Mouse (Mus musculus) erythroblast, embryonic 14.5 days (primary cell): ENCODE results near the gene Hemgn. TPM values are rescaled to one million over a fixed set of nuclear protein-coding genes. Genes with fewer than 3 reads are reported as not detected.

Experiments
- H3K27me3 ChIP-seq: 2 replicates; pipeline ENCODE4 v1.6.1; 2012; ENCODE audit warnings: inconsistent platforms; ENCODE audit not compliant: control insufficient read depth
- H3K36me3 ChIP-seq: 2 replicates; pipeline ENCODE4 v1.6.1; 2012; ENCODE audit warnings: mild to moderate bottlenecking, inconsistent platforms; ENCODE audit not compliant: control insufficient read depth
- H3K4me1 ChIP-seq: 2 replicates; pipeline ENCODE4 v1.6.1; 2012; ENCODE audit warnings: inconsistent platforms; ENCODE audit not compliant: control insufficient read depth
- H3K4me3 ChIP-seq: replicated peaks from 2 replicates; pipeline ENCODE3; 2012; ENCODE audit warnings: moderate library complexity, mild to moderate bottlenecking, inconsistent platforms
- H3K9me3 ChIP-seq: 2 replicates; pipeline ENCODE4 v1.6.1; 2012; ENCODE audit warnings: low read length, inconsistent platforms, mixed read lengths; ENCODE audit not compliant: control insufficient read depth
- GATA1 ChIP-seq: IDR thresholded peaks from 2 replicates; pipeline ENCODE4 v1.6.1; 2012; ENCODE audit warnings: low read length, inconsistent platforms, mixed read lengths
- TAL1 ChIP-seq: IDR thresholded peaks from 3 replicates; pipeline ENCODE4 v1.6.1; 2012; ENCODE audit warnings: low read length, inconsistent platforms, mixed read lengths
- polyA plus RNA-seq: library from polyadenylated mRNA; stranded (reverse); fragments of >175 nt; gene quantifications from 2 replicates; pipeline ENCODE4 v1.2.3, GENCODE M21; 2012

The Hemgn gene
- polyA plus RNA-seq, 1 experiment: 40.4 TPM

DNA sequence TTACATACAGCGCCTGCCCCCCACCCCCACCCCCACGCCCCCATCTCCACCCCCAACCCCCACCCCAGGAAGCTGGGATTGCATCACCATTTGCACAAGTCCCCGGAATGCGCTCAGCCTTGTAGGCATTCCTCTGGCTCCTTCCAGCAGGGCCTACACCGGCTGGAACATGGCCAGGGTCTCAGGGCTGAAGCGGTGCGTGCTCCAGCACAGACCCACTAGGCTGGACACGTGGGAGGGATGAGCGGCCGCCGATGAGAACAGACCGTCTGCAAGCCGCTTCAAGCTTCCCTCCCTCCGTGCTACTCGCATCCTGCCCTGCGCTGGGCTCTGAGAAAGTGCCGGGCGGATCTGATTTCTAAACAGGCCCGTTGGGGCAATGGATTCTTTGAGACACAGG is 42.3 kb downstream of the Hemgn start:
- Histone ChIP-seq H3K9me3 (peaks cover 4% of the 10 kb centered on the region), H3K27me3 (peaks cover 64% of the 10 kb centered on the region), H3K4me3 (no peak overlapping the region), H3K4me1 (peaks cover 16% of the 10 kb centered on the region), H3K36me3 (peaks cover 25% of the 10 kb centered on the region)
- TF ChIP-seq GATA1 (no peak), TAL1 (no peak)

DNA sequence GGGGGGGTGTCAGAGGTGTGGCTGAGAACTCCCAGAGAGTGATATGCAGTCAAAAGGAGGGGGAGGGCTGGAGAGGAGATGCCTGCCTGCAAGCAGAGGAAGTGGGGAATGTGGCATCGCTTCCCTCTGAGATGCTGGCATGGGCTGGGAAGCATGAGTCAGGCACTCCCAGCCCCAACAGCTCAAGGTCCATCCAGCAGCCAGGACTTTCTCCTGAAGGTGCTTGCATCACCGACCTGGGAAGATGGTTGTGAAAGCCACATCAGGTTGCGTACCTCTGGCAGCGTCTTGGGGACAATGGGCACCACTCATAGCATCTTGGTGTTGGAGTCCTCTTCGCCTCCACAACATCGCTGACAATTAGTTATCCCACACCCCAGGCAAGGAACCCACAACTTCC is 42.9 kb downstream of the Hemgn start:
- H3K4me3 ChIP-seq: no peak overlapping the region
- H3K27me3 ChIP-seq: peaks cover 69% of the 10 kb centered on the region
- H3K4me1 ChIP-seq: peaks cover 10% of the 10 kb centered on the region
- H3K36me3 ChIP-seq: peaks cover 19% of the 10 kb centered on the region
- H3K9me3 ChIP-seq: peaks cover 4% of the 10 kb centered on the region
- no peak for TF ChIP-seq GATA1
- no peak for TF ChIP-seq TAL1

DNA sequence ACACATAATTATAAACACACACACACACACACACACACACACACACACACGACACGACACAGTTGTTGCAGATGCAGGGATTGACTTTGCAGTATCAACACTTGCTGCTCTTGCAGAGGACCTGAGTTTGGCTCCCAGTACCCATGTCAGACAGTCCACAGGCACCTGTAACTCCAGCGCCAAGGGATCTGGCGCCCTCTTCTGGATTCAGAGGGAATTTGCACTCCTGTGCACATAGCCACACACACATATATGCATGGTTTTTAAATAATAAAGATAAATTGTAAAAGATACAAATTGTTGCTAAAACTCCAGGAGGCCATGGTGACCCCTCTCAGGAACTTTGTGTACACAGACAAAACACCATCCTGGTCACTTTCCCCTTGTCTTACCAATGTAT is 44.2 kb downstream of the Hemgn start:
- no peak for TF ChIP-seq GATA1
- TF ChIP-seq TAL1: no peak
- Histone ChIP-seq H3K36me3 (peaks cover 6% of the 10 kb centered on the region), H3K4me3 (no peak overlapping the region), H3K27me3 (peaks cover 73% of the 10 kb centered on the region), H3K9me3 (peaks cover 8% of the 10 kb centered on the region), H3K4me1 (0 out of 2 replicates have a peak, but pooled peaks cover 2% of the 10 kb centered on the region)

DNA sequence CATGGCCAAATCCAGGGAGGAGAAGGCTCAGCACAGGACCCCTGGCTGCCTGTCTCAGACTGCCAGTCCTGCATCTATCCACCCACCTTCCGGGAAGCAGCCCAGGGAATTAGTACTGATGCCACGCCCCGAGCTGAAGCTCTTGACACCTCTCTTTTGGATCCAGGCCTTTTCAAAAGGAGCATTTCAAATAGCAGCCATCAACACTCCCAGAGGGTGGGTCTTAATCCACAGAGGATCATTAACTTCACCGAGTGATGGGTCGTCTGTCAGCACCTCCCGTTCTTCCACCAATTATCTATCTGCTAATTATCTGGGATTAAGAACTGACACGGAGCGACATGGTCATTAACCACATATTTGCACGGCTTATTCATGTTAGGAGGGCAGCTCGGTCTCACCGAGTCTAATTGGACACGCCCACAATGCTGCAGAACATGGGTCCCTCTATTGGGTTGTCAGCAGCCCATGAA is 45.8 kb downstream of the Hemgn start:
- TF ChIP-seq TAL1 (no peak), GATA1 (no peak)
- Histone ChIP-seq H3K36me3 (no peaks in the 10 kb centered on the region), H3K4me1 (0 out of 2 replicates have a peak, but pooled peaks cover 2% of the 10 kb centered on the region), H3K9me3 (peaks cover 8% of the 10 kb centered on the region), H3K27me3 (peaks cover 67% of the 10 kb centered on the region), H3K4me3 (no peak overlapping the region)

DNA sequence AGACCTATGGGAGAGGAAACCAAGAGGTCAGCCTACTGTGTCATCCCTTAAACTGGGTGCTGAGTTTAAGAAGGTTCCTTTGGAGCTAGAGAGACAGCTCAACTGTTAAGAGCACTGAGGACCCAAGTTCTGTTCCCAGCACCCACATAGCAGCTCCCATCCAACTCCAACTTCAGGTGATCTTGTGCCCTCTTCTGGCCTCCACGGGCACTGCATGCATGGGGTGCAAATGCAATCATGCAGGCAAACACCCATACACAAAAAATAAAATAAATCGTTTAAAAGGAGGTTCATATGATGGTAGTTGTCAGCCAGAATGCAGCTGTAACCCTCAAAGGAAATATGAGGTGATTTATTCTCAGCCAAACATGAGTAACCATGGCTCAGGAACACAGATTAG is 48.9 kb downstream of the Hemgn start:
- H3K4me3 ChIP-seq: no peak overlapping the region
- peaks cover 37% of the 10 kb centered on the region for H3K27me3 ChIP-seq
- H3K4me1 ChIP-seq: no peaks in the 10 kb centered on the region
- no peaks in the 10 kb centered on the region for H3K36me3 ChIP-seq
- no peak for TF ChIP-seq TAL1
- TF ChIP-seq GATA1: no peak
- peaks cover 8% of the 10 kb centered on the region for H3K9me3 ChIP-seq

DNA sequence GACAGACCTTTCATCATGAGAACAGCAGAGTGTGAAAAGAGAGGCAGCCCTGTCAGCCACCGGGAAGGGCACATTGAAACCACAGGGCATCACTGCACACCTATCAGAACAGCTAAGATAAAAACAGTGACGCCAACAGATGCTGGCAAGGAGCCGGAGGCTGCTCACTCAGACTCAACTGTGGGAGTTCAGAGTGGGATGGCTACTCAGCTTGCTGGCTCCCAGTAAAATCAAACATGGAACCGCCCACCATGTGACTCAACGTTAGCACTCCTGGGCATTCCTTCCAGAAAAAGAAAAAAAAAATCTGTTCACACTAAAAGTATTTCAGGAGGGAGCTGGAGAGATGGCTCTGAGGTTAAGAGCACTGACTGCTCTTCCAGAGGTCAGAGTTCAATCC is 52.0 kb downstream of the Hemgn start:
- no peaks in the 10 kb centered on the region for H3K4me1 ChIP-seq
- TF ChIP-seq GATA1 (no peak), TAL1 (no peak)
- H3K36me3 ChIP-seq: no peaks in the 10 kb centered on the region
- H3K27me3 ChIP-seq: peaks cover 21% of the 10 kb centered on the region
- H3K9me3 ChIP-seq: peaks cover 4% of the 10 kb centered on the region
- no peak overlapping the region for H3K4me3 ChIP-seq

DNA sequence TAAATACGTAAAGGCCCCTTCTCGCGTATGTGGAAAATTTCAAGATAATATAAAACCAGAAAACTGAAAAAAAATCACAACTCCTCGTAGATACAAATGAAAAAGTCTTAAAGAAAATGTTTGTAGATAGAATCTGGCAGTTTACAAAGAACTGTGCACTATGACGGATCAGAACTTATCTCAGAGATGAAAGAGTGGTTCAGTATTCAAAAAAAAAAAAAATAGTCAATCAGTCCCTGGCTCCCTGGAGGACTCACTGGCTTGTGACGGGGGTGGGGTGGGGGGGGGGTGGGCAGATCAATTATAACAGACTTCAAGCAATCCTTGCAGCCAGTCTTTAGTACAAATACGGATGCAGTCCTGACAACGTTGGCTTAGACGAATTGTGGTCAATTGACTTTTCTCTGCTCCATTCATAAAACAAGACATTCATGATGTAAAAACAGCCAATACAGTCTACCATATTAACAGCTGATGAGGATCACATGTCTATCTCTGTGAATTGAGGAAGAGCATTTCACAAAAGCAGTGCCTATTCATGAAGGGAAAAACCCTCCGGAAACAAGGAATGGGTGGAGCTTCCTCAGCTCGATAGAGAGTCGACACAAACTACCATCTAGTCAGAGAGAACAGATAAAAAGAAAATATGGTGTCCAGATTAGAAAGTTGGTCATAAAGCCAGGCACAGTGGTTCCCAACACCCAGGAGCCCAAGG is 53.6 kb downstream of the Hemgn start:
- Histone ChIP-seq H3K36me3 (no peaks in the 10 kb centered on the region), H3K4me1 (no peaks in the 10 kb centered on the region), H3K9me3 (peaks cover 4% of the 10 kb centered on the region), H3K4me3 (no peak overlapping the region), H3K27me3 (peaks cover 23% of the 10 kb centered on the region)
- TF ChIP-seq GATA1: no peak
- TF ChIP-seq TAL1: no peak

DNA sequence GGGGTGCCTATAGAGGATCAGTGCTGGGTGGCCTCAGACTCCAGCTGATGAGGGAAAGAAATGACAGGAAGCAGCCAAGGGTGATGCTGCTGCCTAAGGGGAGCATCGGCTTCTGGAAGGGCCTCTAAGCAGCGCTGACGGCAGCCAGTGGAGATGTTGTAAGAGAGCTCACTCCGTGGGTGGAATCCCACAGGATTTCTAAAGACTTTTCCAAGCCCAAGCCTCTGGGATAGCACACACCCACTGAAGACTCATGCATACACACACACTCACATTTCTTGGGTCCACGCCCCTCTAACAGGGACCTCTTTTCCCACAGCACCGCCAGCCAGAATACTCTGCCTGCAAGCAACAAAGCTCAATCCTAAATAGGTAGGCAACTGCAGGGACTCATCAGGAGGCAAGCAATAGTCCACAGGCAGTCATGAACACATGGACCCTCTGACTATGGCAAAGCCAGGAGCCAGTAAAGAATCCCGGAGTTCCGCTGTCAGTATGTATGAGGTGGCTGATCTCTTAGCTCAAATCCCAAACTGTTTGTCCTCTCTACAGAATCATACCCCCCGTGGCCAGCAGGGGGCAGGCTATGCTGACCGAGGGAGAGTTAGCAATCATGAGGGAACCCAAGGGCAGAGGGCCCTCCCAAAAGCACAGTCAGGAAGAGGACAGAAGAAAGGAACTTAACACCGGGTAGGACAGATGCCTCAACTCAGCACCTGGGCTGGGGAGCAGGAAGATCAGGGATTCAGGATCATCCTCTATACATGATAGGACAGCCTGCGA is 56.8 kb downstream of the Hemgn start:
- peaks cover 44% of the 10 kb centered on the region for H3K27me3 ChIP-seq
- TF ChIP-seq GATA1: no peak
- no peak for TF ChIP-seq TAL1

DNA sequence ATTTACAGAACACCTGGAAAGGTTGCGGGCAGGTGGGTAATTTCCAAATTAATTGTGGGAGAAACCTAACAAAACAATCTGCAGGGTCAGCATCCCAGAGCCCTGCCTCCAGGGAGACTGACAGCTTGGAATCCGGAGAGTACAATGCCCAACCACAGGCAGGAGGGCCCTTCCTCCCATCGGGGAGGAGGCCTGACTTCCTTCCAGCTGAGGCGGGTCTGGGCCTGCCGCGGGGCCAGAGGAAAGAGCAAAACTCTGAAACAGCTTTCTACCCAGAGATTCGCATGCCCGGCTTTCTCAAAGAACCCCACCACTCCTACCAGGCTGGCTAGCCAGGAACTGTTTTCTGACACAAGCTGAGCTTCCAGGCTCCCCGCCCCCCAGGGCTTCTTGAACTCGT is 60.3 kb downstream of the Hemgn start:
- Histone ChIP-seq H3K4me3 (no peak overlapping the region), H3K36me3 (no peaks in the 10 kb centered on the region), H3K9me3 (no peaks in the 10 kb centered on the region), H3K4me1 (no peaks in the 10 kb centered on the region), H3K27me3 (peaks cover 76% of the 10 kb centered on the region)
- no peak for TF ChIP-seq TAL1
- TF ChIP-seq GATA1: no peak

More for the DNA sequence above, 56.8 kb downstream of the Hemgn start:
- Histone ChIP-seq H3K36me3 (no peaks in the 10 kb centered on the region), H3K9me3 (no peaks in the 10 kb centered on the region), H3K4me3 (no peak overlapping the region), H3K4me1 (no peaks in the 10 kb centered on the region)
